Mouse (Mus musculus) E14TG2a.4 (cell line): Measurements from ENCODE around the gene Mmp13.

Source experiments
- CTCF ChIP-seq: conservative IDR thresholded peaks from 2 replicates; pipeline ENCODE4 v1.5.1; 2014; ENCODE audit warnings: low read length
- NANOG ChIP-seq: IDR thresholded peaks from 2 replicates; pipeline ENCODE4 v1.6.1; 2014; ENCODE audit warnings: borderline replicate concordance, low read length, mixed read lengths
- POU5F1 ChIP-seq: IDR thresholded peaks from 2 replicates; pipeline ENCODE4 v1.6.1; 2014; ENCODE audit warnings: low read length, borderline replicate concordance

GRCm38 (mm10) chr9:7239967-7240366 is 32.3 kb upstream of the Mmp13 start:
- TF ChIP-seq CTCF (no peak), NANOG (no peak), POU5F1 (no peak)
